Mouse (Mus musculus) forebrain, postnatal 0 days (tissue): ENCODE data around the gene Pef1. TPM values are rescaled to one million over a fixed set of nuclear protein-coding genes. Genes with fewer than 3 reads are reported as not detected.

Experiments
- ATAC-seq: fragments of 200-750 bp; cut with Nextera tagmentation; 2 replicates; pipeline ENCODE4 v1.8.0; 2017; ENCODE audit warnings: mild to moderate bottlenecking, moderate library complexity
- DNase-seq: peaks from one replicate; pipeline ENCODE4 v3.0.0-alpha.2; 2015
- H3K27ac ChIP-seq: fragments of 300-500 bp; sonication (generic); 2 replicates; pipeline ENCODE4 v1.5.1; 2014; ENCODE audit warnings: low read depth, mild to moderate bottlenecking, antibody characterized with exemption, low read length, moderate library complexity, mixed read lengths
- H3K27me3 ChIP-seq: fragments of 300-500 bp; sonication (generic); 2 replicates; pipeline ENCODE4 v1.6.1; 2014; ENCODE audit warnings: mild to moderate bottlenecking, low read length, mixed read lengths; ENCODE audit not compliant: insufficient read depth
- H3K36me3 ChIP-seq: fragments of 300-500 bp; sonication (generic); 2 replicates; pipeline ENCODE4 v1.6.1; 2014; ENCODE audit warnings: mild to moderate bottlenecking, moderate library complexity; ENCODE audit not compliant: insufficient read depth
- H3K4me1 ChIP-seq: fragments of 300-500 bp; sonication (generic); 2 replicates; pipeline ENCODE4 v1.6.1; 2014; ENCODE audit warnings: antibody characterized with exemption; ENCODE audit not compliant: insufficient read depth
- H3K4me2 ChIP-seq: fragments of 300-500 bp; sonication (generic); 2 replicates; pipeline ENCODE4 v1.6.1; 2014; ENCODE audit warnings: low read depth, mild to moderate bottlenecking, moderate library complexity
- H3K4me3 ChIP-seq: fragments of 300-500 bp; sonication (generic); 2 replicates; pipeline ENCODE4 v1.5.1; 2014; ENCODE audit warnings: low read depth, low read length, mixed read lengths
- H3K9ac ChIP-seq: fragments of 300-500 bp; sonication (generic); 2 replicates; pipeline ENCODE4 v1.6.1; 2014; ENCODE audit warnings: mild to moderate bottlenecking
- H3K9me3 ChIP-seq: fragments of 300-500 bp; sonication (generic); 2 replicates; pipeline ENCODE4 v1.6.1; 2016; ENCODE audit warnings: low read length
- CTCF ChIP-seq: sonication (generic); IDR thresholded peaks from 2 replicates; pipeline ENCODE4 v1.5.1; 2016; ENCODE audit warnings: antibody characterized with exemption, control low read depth, low read depth
- WGBS: fragments of 180-500 bp; shearing (Covaris S2); extraction: QIAGEN DNeasy Blood & Tissue Kit; methylation state at CpG from one replicate; pipeline ENCODE4 v1.1.7; 2014; 5-methylcytosine and 5-hydroxymethylcytosine counted together
- polyA plus RNA-seq: library from polyadenylated mRNA; unstranded; fragments of >200 nt; fragmentation: Nextera tagmentation; extraction: Ambion mirVana; gene quantifications from 2 replicates; pipeline ENCODE4 v1.2.1, GENCODE M21; 2015
- total RNA-seq: library from RNA; depleted of rRNA; stranded (reverse); fragments of >200 nt; gene quantifications from 2 replicates; pipeline ENCODE4 v1.2.3, GENCODE M21; 2014

Gene Pef1
- total and polyA plus RNA-seq, 2 experiments from 2014 or later, result 51.6 to 58.5 TPM

GRCm38 (mm10) chr4:130133399-130133798, 31.0 kb downstream of the Pef1 start:
- DNase-seq (peak; percentile 6), ATAC-seq (no peak)
- Histone ChIP-seq H3K9me3 (no peaks in the 10 kb centered on the region), H3K27ac (no peak overlapping the region), H3K9ac (no peak overlapping the region), H3K4me2 (no peak overlapping the region), H3K4me3 (no peak overlapping the region), H3K27me3 (peaks cover 4% of the 10 kb centered on the region; the same call in 1 of the 2 replicates), H3K4me1 (no peaks in the 10 kb centered on the region), H3K36me3 (0 out of 2 replicates have a peak, but pooled peaks cover 3% of the 10 kb centered on the region)
- 57% methylated on average over 6 of the region's 6 CpGs for WGBS
- no peak for TF ChIP-seq CTCF

- peaks cover 19% of the 10 kb centered on the region for H3K27me3 ChIP-seq
- ATAC-seq, result peak; percentile 85
Measured at GRCm38 (mm10) chr4:130138441-130139213, 36.3 kb downstream of the Pef1 start.

GRCm38 (mm10) chr4:130139214-130139492, 36.8 kb downstream of the Pef1 start, which contains the start of gene Hcrtr1:
Gene Hcrtr1, minus strand, starts transcription at chr4:130139359.
- no peak for ATAC-seq

More at GRCm38 (mm10) chr4:130138441-130139213, 36.3 kb downstream of the Pef1 start:
- peak overlapping the region; percentile 83 for H3K4me2 ChIP-seq
- H3K27ac ChIP-seq, result no peak overlapping the region
- no peaks in the 10 kb centered on the region for H3K36me3 ChIP-seq
- 0 out of 2 replicates have a peak, but pooled peaks cover 3% of the 10 kb centered on the region for H3K4me1 ChIP-seq
- 0% methylated on average over 54 of the region's 57 CpGs for WGBS
- peak overlapping the region; percentile 40 for H3K4me3 ChIP-seq
- no peaks in the 10 kb centered on the region for H3K9me3 ChIP-seq
- peak; percentile 86 for DNase-seq
- TF ChIP-seq CTCF, result peak; percentile 94
- peak overlapping the region; percentile 44 for H3K9ac ChIP-seq

GRCm38 (mm10) chr4:130140992-130141402, 38.6 kb downstream of the Pef1 start:
- H3K9ac ChIP-seq, result no peak overlapping the region
- 48% methylated on average over 9 of the region's 9 CpGs for WGBS
- no peak overlapping the region for H3K27ac ChIP-seq
- peaks cover 19% of the 10 kb centered on the region for H3K27me3 ChIP-seq
- no peak overlapping the region for H3K4me2 ChIP-seq
- H3K4me3 ChIP-seq, result no peak overlapping the region
- H3K36me3 ChIP-seq, result no peaks in the 10 kb centered on the region
- H3K9me3 ChIP-seq, result no peaks in the 10 kb centered on the region
- TF ChIP-seq CTCF, result no peak
- DNase-seq (peak; percentile 54), ATAC-seq (peak; percentile 64)
- 0 out of 2 replicates have a peak, but pooled peaks cover 3% of the 10 kb centered on the region for H3K4me1 ChIP-seq

More at GRCm38 (mm10) chr4:130139214-130139492, 36.8 kb downstream of the Pef1 start, which contains the start of gene Hcrtr1:
- H3K36me3 ChIP-seq, result no peaks in the 10 kb centered on the region
- peak within 1 kb of the TSS; percentile 40 for H3K4me3 ChIP-seq
- H3K9ac ChIP-seq, result peak within 1 kb of the TSS; percentile 44
- H3K9me3 ChIP-seq, result no peaks in the 10 kb centered on the region
- no peak within 1 kb of the TSS for H3K27ac ChIP-seq
- no peak for DNase-seq
- H3K27me3 ChIP-seq, result peaks cover 19% of the 10 kb centered on the region
- 6% methylated on average over 14 of the region's 15 CpGs for WGBS
- H3K4me1 ChIP-seq, result 0 out of 2 replicates have a peak, but pooled peaks cover 3% of the 10 kb centered on the region
- TF ChIP-seq CTCF, result no peak
- peak within 1 kb of the TSS; percentile 83 for H3K4me2 ChIP-seq

- Histone ChIP-seq H3K9me3 (no peaks in the 10 kb centered on the region), H3K36me3 (no peaks in the 10 kb centered on the region), H3K4me2 (no peak overlapping the region), H3K27ac (no peak overlapping the region), H3K4me3 (no peak overlapping the region), H3K27me3 (peaks cover 19% of the 10 kb centered on the region), H3K9ac (no peak overlapping the region), H3K4me1 (0 out of 2 replicates have a peak, but pooled peaks cover 3% of the 10 kb centered on the region)
- 43% methylated on average over 3 of the region's 3 CpGs for WGBS
- no peak for ATAC-seq
- DNase-seq, result no peak
- TF ChIP-seq CTCF, result no peak
Measured at GRCm38 (mm10) chr4:130141786-130142185, 39.4 kb downstream of the Pef1 start.

GRCm38 (mm10) chr4:130148405-130148804, 46.0 kb downstream of the Pef1 start:
- TF ChIP-seq CTCF, result no peak
- Histone ChIP-seq H3K4me3 (no peak overlapping the region), H3K4me2 (no peak overlapping the region), H3K27ac (no peak overlapping the region), H3K27me3 (peaks cover 7% of the 10 kb centered on the region), H3K9ac (no peak overlapping the region), H3K9me3 (no peaks in the 10 kb centered on the region), H3K4me1 (no peaks in the 10 kb centered on the region), H3K36me3 (no peaks in the 10 kb centered on the region)
- no peak for DNase-seq
- no peak for ATAC-seq
- 85% methylated on average over 10 of the region's 10 CpGs for WGBS

- no peak for TF ChIP-seq CTCF
- Histone ChIP-seq H3K9ac (no peak overlapping the region), H3K4me3 (no peak overlapping the region), H3K9me3 (no peaks in the 10 kb centered on the region), H3K4me2 (no peak overlapping the region), H3K4me1 (no peaks in the 10 kb centered on the region), H3K27me3 (peaks cover 7% of the 10 kb centered on the region), H3K36me3 (no peaks in the 10 kb centered on the region), H3K27ac (no peak overlapping the region)
- DNase-seq (no peak), ATAC-seq (no peak)
- WGBS, result 72% methylated on average over 3 of the region's 3 CpGs
Measured at GRCm38 (mm10) chr4:130154250-130154649, 51.9 kb downstream of the Pef1 start.
